Mouse (Mus musculus): ENCODE data around the gene 1700069L16Rik. TPM values are rescaled to one million over a fixed set of nuclear protein-coding genes. Genes with fewer than 3 reads are reported as not detected.

1700069L16Rik gene
- polyA plus RNA-seq, 1 experiment from 2014 or later: not detected

DNA sequence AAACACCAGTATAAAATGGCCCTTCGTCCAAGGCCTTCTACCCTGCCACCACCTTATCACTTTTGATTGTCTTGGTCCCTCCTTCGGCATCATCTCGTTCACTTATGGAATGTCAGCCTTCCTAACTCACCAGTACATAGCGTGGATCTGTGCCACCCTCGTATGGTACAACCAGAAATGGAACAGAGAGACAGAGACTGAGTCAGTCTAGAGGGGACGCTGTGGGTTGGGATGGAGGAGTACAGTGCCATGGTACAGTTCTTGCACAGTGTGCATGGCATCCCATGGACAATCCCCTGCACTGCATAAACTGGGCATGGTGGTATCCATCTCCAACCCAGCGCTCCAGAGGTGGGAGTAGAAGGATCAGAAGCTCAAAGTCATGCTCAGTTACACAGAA, 4.1 kb upstream of the 1700069L16Rik start:
- H3K9ac ChIP-seq (ENCODE audit: low read depth, low read length): no peak overlapping the region
- DNase-seq (ENCODE audit: low spot score): no peak
- no peaks in the 10 kb centered on the region for H3K9me3 ChIP-seq (replicated peaks; ENCODE audit: low read length)
- ATAC-seq (replicated peaks; ENCODE audit: low FRiP score, low read depth): no peak
- no peak for TF ChIP-seq CTCF (IDR thresholded peaks at IDR 0.05; ENCODE audit: low read depth)
- no peaks in the 10 kb centered on the region for H3K27me3 ChIP-seq (ENCODE audit: insufficient read depth, low read length)
- H3K4me3 ChIP-seq (replicated peaks; ENCODE audit: low read depth, low read length): no peak overlapping the region
- no peaks in the 10 kb centered on the region for H3K36me3 ChIP-seq (ENCODE audit: insufficient read depth, low read length)
- H3K4me1 ChIP-seq (replicated peaks; ENCODE audit: insufficient read depth, low read length): no peaks in the 10 kb centered on the region
- WGBS: 82% methylated on average over 7 of the region's 7 CpGs
- H3K4me2 ChIP-seq (ENCODE audit: low read length): no peak overlapping the region
- H3K27ac ChIP-seq: no peak overlapping the region

DNA sequence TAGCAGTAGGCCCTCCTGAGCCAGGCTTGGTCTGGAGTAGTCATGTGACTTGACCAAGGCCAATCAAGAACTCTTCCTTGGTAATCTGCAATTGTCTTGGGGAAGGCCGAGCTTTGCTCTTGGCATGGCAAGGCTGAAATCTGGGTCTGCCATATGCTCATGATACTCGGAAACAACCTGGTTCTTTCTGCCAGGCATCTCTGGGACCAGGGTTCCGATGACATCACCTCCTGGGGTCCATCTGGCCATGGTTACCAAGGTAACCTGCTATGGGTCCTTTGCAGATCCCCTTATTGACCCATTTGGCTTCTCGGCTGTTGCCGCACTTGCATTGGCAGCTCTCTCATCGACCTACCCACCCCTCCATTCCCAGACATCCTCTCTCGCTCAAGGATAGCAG, 3.4 kb upstream of the 1700069L16Rik start:
- ATAC-seq (replicated peaks; ENCODE audit: low FRiP score, low read depth): no peak
- WGBS: 71% methylated on average over 7 of the region's 7 CpGs
- no peak overlapping the region for H3K4me3 ChIP-seq (replicated peaks; ENCODE audit: low read depth, low read length)
- DNase-seq (ENCODE audit: low spot score): no peak
- no peak overlapping the region for H3K27ac ChIP-seq
- H3K27me3 ChIP-seq (ENCODE audit: insufficient read depth, low read length): no peaks in the 10 kb centered on the region
- no peak for TF ChIP-seq CTCF (IDR thresholded peaks at IDR 0.05; ENCODE audit: low read depth)
- no peak overlapping the region for H3K4me2 ChIP-seq (ENCODE audit: low read length)
- no peaks in the 10 kb centered on the region for H3K9me3 ChIP-seq (replicated peaks; ENCODE audit: low read length)
- no peaks in the 10 kb centered on the region for H3K4me1 ChIP-seq (replicated peaks; ENCODE audit: insufficient read depth, low read length)
- H3K36me3 ChIP-seq (ENCODE audit: insufficient read depth, low read length): no peaks in the 10 kb centered on the region
- H3K9ac ChIP-seq (ENCODE audit: low read depth, low read length): no peak overlapping the region

DNA sequence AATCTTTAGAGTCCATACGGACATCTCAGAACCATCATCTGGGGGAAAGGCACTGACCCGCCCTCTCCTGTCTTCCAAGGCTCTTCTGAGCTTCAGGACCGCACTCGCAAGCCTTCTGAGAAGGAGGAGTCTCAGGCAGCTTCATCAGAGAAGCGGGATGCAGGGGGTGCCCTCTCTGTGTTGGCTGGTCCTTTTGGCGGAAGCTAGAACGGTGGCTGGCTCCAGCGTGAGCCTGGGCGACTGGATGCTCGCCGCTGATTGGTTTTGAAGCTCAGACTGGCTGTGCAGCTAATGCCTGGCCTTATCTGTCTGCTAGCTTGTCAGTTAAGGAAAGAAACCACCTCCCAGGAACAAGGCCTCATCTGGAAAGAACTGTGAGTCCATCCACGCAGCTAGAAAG, 2.7 kb upstream of the 1700069L16Rik start:
- DNase-seq (ENCODE audit: low spot score) (no peak), ATAC-seq (replicated peaks; ENCODE audit: low FRiP score, low read depth) (no peak)
- Histone ChIP-seq H3K9me3 (replicated peaks; ENCODE audit: low read length) (no peaks in the 10 kb centered on the region), H3K27ac (no peak overlapping the region), H3K9ac (ENCODE audit: low read depth, low read length) (no peak overlapping the region), H3K36me3 (ENCODE audit: insufficient read depth, low read length) (no peaks in the 10 kb centered on the region), H3K4me3 (replicated peaks; ENCODE audit: low read depth, low read length) (no peak overlapping the region), H3K4me2 (ENCODE audit: low read length) (no peak overlapping the region), H3K27me3 (ENCODE audit: insufficient read depth, low read length) (no peaks in the 10 kb centered on the region), H3K4me1 (replicated peaks; ENCODE audit: insufficient read depth, low read length) (no peaks in the 10 kb centered on the region)
- WGBS: 65% methylated on average over 12 of the region's 12 CpGs
- TF ChIP-seq CTCF (IDR thresholded peaks at IDR 0.05; ENCODE audit: low read depth): no peak

DNA sequence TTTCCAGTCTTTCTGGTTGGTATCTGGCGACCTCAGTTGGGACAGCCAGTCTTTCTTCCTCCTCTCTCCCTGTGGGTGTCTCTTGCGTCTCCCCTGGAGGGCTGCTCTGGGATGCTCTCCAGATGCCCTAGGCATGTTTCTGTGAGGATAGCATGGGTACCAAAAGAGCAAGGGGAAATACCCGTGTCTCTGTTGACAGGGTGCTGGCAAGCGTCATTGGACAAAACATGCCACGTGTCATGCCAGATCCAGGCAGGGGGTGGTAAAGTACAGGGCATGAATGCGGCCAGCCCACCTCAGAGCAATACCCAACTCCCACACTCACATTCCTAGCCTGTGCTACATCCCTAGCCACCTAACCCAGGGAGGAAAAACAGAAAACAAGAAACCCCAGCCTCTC, 2.0 kb upstream of the 1700069L16Rik start:
- TF ChIP-seq CTCF (IDR thresholded peaks at IDR 0.05; ENCODE audit: low read depth): no peak
- Histone ChIP-seq H3K27me3 (ENCODE audit: insufficient read depth, low read length) (no peaks in the 10 kb centered on the region), H3K27ac (no peak overlapping the region), H3K36me3 (ENCODE audit: insufficient read depth, low read length) (no peaks in the 10 kb centered on the region), H3K9me3 (replicated peaks; ENCODE audit: low read length) (no peaks in the 10 kb centered on the region), H3K4me3 (replicated peaks; ENCODE audit: low read depth, low read length) (no peak overlapping the region), H3K9ac (ENCODE audit: low read depth, low read length) (no peak overlapping the region), H3K4me2 (ENCODE audit: low read length) (no peak overlapping the region), H3K4me1 (replicated peaks; ENCODE audit: insufficient read depth, low read length) (no peaks in the 10 kb centered on the region)
- ATAC-seq (replicated peaks; ENCODE audit: low FRiP score, low read depth) (no peak), DNase-seq (ENCODE audit: low spot score) (no peak)
- 72% methylated on average over 6 of the region's 6 CpGs for WGBS

DNA sequence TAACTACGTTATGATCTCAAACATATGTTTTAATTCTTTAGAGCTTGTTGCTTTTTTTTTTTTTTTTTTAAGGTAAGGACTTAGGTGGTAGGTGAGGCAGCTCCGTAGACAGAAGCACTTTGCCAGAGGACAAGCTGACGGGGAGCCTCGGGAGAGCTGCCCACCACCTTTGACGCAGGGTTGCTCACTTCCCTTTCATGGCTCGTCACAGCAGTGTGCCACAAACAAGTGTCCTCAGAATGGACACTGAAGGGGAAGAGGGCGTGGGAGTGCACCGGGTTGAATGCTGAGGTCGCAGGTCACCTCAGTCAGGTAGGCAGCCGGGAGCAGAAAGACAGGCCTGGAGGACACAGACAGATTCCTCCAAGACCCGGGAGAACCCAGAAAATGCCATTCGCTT, 845 bp upstream of the 1700069L16Rik start:
- Histone ChIP-seq H3K27me3 (ENCODE audit: insufficient read depth, low read length) (no peaks in the 10 kb centered on the region), H3K36me3 (ENCODE audit: insufficient read depth, low read length) (no peaks in the 10 kb centered on the region), H3K4me3 (replicated peaks; ENCODE audit: low read depth, low read length) (no peak overlapping the region), H3K27ac (no peak overlapping the region), H3K4me2 (ENCODE audit: low read length) (no peak overlapping the region), H3K9ac (ENCODE audit: low read depth, low read length) (no peak overlapping the region), H3K9me3 (replicated peaks; ENCODE audit: low read length) (no peaks in the 10 kb centered on the region), H3K4me1 (replicated peaks; ENCODE audit: insufficient read depth, low read length) (no peaks in the 10 kb centered on the region)
- TF ChIP-seq CTCF (IDR thresholded peaks at IDR 0.05; ENCODE audit: low read depth): no peak
- ATAC-seq (replicated peaks; ENCODE audit: low FRiP score, low read depth): no peak
- WGBS: 55% methylated on average over 12 of the region's 12 CpGs
- DNase-seq (ENCODE audit: low spot score): no peak

DNA sequence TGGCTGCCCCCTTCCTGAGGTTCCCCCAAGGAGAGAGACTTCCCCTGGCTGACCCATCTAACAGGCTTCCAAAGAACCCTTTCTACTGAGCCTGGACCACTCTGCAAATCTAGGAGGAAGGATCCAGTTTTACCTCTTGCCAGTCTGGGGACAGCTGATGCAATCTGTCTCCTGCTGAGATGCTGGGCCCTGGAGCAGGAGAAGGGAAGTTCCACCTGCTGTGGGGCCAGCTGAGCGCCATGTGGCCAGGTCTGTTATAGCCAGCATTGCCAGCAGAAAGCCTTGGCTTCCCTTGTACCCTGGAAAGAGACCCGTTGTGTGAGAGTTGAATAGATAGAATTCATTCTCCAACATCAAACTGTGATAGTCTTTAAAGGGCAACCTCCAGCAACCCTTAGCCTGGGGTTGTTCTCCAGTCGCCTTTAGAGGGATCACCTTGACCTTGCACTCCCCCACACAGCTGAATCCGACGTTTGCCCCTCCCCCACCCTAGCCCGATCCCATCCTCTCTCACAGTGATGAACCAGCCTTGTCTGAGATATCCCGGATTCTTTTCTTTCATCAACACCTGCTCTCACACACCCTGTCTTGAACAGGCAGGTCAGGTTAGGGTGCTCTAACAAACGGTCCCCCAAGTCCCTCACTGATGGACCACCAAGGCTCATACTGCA, 870 bp downstream of the 1700069L16Rik start:
- Histone ChIP-seq H3K9ac (ENCODE audit: low read depth, low read length) (no peak overlapping the region), H3K4me3 (replicated peaks; ENCODE audit: low read depth, low read length) (no peak overlapping the region), H3K4me1 (replicated peaks; ENCODE audit: insufficient read depth, low read length) (no peaks in the 10 kb centered on the region), H3K9me3 (replicated peaks; ENCODE audit: low read length) (no peaks in the 10 kb centered on the region), H3K4me2 (ENCODE audit: low read length) (no peak overlapping the region), H3K36me3 (ENCODE audit: insufficient read depth, low read length) (no peaks in the 10 kb centered on the region), H3K27ac (no peak overlapping the region), H3K27me3 (ENCODE audit: insufficient read depth, low read length) (no peaks in the 10 kb centered on the region)
- WGBS: 34% methylated on average over 8 of the region's 8 CpGs
- TF ChIP-seq CTCF (IDR thresholded peaks at IDR 0.05; ENCODE audit: low read depth): no peak
- DNase-seq (ENCODE audit: low spot score) (no peak), ATAC-seq (replicated peaks; ENCODE audit: low FRiP score, low read depth) (no peak)

All from kidney, postnatal 0 days (tissue).